Mouse (Mus musculus): ENCODE results near the gene Grid1.

The Grid1 gene

DNA sequence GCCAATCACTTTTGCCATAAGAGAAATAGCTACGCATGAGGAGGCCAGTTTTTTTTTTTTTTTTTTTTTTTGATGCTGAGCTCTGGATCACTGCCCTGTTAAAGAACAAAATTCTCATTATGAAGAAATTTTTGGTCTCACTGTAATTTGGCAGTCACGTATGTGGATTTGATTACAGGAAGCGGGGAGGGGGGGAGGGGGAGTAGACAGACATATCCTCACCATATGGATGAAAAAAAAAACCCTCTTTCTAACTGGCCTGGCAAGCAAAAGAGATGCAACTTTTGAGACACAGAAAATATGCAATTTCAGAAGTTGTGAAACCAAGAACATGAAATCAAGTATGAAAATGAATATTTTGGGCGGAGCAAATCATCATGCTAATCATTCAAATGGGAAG lies 573.7 kb downstream of the Grid1 start:
- DNase-seq (ENCODE audit: low read depth, low spot score) = no peak

DNA sequence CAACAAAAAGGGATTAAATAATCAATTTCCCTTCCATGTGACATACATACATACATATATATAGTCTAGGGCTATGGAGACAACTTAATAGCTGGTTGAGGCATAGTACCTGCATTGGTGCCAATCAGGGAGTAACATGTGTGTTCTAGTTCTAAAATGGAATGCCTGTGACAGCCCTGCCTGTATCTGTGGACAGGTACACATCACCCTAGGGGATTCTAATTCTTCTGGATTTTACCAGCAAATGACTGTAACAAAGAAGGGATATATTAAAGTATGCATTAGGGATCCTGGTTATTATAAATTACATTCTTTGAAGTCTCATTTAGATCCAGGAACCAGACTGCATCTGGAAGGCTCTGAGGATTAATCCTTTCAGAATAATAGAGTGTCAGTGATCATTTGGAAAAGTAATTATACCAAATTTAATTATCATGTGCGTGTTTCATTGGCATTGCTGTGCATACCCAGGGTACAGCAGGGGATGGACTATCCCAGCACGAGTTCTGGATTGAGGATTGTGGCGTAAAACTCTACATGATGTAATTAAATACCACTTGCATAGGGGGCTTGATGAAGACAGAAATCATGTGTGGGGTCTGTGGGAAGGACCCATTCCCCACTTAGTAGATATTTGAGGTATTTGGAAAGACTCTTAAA lies 584.5 kb downstream of the Grid1 start:
- no peak for DNase-seq (ENCODE audit: low read depth, low spot score)

DNA sequence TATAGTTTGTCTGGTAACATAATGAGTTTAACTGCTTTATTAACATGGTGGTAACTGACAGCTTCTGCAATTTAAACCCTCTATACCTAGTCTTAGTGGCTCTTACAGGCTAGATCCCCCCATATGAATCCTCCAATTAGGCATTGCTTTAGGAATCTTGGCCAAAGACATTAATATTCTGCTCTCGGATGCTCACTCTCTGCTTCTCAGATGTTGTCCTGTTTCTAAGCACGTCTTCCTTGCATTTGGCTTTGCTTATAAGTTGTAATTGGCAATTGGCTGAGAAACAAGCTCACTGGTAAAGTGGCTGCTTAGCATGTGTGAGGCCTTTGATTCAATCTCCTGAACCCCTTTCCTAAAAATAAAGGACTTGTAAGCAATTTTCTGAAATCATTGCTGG lies 610.4 kb downstream of the Grid1 start:
- DNase-seq (ENCODE audit: low read depth, low spot score) = no peak

DNA sequence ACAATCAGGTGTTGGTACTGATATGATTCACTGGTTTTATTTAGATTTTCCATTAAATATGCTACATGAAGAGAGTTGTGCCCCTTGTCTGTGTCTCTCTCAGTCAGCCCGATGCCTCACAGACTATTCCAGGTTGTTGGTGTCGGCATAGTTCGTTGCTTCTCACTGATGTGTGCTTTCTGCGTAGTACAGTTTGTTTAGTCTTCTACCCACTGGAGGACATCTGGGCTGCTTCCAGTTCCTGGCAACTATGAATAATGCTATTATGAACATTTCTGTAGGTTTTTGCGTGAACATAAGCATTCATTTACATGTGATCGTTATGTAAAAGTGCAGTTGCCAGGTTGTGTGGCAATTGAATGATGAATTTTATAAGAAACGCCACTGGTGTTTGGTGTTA lies 633.8 kb downstream of the Grid1 start:
- DNase-seq (ENCODE audit: low read depth, low spot score) = no peak

DNA sequence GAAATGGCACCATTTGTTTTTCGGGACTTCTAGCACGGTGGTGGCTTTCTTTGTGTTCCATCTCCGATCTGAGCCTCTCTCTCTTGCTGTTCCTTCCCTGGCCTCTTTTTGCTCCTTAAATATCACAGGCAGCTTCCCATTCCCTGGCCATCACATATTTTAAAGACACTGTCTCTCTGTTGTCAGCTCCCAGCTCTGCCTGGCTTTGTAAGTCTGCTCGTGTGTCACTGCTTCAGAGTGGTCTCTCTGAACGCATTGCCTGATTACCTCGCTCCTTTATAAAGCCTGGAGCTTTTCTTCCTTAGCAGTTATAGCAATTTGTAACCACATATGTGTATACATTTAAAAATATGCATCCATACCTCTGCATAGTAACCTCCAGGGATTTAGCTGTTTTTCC lies 648.3 kb downstream of the Grid1 start:
- DNase-seq (ENCODE audit: low read depth, low spot score) = no peak

DNA sequence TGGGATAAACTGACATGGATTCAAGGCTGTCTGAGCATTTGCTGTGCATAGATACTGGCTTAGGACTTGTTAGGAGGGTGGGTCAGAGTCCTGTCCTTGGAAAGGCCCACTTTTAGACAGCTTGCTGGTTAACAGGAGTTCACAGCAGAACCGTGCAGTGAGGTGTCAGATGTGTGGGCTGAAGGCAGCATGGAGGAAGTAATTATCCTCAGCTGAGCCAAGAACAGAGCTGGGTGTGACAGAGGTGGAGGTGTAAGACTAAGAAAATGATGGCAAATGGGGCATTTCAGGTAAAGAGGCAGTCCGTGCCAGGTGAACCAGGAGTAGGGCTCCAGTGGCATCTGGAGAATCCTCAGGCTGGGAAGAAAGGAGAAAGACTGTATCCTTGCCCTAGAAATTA lies 666.1 kb downstream of the Grid1 start:
- DNase-seq (ENCODE audit: low read depth, low spot score) = no peak

DNA sequence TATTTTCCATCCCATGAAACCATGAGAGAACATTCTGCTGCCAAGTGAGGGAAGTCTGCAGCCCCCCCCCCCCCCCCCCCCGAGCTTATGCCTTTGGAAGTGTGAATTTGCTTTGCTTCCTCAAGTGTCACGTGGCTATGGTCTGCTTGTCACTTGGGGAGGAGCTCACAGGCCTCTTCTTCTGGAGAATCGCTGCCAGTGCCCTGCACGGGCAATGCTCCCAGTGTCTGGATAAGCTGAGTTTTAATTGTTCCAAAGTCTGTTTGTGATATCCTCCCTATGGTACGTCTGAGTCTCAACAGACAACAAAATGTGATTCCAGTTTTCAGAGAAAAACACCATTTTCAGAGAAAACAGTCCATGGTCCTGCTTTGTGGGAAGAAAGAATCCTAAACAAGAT lies 682.4 kb downstream of the Grid1 start:
- DNase-seq (ENCODE audit: low read depth, low spot score) = no peak

DNA sequence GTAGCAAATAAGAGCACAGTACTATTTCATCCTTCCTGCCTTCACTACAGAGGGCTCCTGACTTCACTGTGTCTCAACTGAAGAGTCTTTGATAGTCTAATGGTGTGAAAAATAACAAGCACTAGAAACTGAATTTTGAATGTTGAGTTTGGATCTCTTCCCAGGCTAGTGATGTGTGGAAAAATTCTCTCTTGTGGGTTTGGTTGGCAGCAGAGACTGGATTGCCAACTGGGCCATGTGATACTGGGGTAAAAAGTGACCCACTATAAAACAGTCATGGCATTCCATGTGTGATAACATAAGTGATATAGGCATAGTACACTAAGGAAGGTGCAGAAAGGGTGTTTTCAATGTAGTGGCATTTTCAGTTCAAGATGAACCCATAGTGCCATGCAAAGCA lies 699.5 kb downstream of the Grid1 start:
- DNase-seq (ENCODE audit: low read depth, low spot score) = no peak

DNA sequence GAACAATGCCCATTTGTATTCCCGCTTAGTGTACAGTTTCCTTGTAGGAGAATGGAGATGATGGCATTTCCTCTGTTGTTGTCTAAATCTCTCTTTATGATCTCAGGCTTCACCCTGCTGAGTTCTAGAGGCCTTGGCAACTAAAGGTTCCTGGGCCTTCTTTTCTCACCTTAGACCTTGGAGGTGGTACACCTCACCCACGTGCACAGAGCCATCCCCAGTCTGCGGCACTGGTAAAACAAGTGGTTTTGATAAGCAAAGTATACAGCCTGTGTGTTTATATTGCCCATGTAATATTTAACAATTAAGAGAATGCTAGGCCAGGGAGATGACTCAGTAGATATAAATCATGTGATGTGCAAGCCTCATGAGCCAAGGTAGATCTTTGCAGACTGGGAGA lies 718.9 kb downstream of the Grid1 start:
- no peak for DNase-seq (ENCODE audit: low read depth, low spot score)

DNA sequence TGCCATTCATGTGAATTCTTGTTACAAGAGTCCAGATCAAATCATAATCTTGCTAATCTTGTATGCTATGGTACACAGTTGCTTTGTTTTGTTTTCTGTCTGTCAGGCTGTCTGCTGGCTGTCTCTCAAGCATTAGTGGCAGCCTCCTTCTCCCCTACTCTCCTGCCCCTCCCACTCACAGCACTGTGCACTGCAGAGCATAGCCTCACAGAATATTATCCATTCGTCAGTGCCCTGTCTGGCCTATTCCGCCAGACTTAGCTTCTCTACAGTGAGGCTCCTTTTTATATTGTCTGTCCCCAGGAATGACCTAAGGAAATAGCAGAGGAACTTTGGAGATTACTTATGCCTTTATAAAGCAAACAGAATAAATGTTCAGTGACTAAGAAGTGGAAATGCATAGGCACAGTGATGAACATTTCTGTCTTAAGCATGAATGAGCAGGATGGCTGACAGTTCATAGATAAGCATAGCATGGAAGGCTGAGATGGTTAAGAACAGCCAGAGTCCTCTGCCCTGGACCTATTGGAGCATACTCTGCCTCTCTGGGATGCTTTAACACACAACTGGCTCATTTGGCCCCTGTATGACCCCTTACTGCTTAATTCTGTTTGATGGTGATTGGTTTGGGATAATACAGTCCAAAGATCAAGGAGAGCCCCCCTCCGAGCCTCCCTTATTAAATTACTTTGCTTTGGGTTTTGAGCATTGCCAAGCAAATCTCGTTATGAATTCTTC lies 721.5 kb downstream of the Grid1 start:
- DNase-seq (ENCODE audit: low read depth, low spot score) = no peak

DNA sequence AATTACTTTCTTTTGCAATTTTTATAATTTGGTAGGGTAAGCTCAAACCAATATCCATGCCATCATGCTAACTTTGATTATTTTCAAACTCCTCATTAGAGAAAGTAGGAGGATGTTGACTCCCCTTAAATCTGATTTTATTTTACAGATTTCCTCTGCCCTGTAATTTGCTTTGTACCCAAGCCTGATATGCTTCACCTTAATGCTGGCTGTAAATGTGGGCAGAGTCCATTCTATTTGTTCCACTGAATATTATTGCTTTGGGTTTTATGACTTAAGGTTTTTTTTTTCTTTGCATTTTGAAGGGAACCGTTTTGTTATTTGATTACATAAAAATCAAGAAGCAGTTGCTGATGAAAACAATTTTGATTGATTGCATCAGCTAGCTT lies 722.1 kb downstream of the Grid1 start:
- no peak for DNase-seq (ENCODE audit: low read depth, low spot score)

DNA sequence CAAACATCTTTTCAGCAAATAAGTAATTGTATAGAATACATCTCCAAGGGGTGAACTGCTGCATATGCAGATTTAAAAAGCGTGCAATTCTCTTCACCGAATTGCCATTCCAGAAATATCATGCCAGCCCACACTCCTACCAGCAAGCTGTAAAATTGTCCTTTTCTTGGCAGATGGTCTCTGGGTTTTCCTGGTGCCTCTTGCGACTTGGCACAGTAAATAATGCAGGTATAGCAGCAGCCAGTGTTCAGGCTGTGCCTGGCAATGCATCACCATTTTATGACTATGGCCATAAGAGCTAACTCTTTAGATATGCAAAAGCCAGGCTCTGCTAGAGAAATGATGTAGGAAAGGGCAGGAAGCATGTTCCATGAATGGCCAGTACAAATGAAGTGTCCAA lies 734.4 kb downstream of the Grid1 start:
- DNase-seq (ENCODE audit: low read depth, low spot score) = no peak

DNA sequence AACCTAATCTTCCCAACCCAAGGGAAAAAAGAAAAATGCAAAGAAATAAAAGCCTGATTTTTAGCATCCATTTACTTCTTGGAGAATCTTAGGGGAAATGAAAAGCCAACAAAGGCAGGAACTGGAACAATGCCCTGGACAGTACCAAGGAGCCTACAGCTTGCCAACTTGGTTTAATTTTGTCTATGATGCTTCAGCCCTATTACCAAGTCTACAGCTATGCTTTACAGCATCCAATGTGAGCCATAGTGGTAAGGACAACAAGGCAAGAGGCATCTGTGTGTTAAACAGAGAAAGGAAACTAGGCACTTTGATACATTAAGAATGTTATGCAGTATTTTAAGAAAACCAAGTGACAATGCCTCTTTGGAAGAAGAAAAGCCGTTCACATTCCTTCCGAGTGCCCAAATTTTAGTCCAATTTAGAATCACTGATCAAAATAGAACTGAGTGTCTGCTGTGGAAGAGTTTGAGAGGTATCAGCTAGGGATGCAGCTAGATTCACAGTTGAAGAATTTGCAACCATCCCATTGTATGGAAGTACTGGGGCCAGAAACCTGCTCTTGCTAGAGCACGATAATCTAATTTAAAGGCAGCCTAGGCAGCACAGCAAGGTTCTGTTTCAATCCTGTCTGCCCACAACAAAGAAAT lies 741.5 kb downstream of the Grid1 start:
- DNase-seq (ENCODE audit: low read depth, low spot score) = no peak

DNA sequence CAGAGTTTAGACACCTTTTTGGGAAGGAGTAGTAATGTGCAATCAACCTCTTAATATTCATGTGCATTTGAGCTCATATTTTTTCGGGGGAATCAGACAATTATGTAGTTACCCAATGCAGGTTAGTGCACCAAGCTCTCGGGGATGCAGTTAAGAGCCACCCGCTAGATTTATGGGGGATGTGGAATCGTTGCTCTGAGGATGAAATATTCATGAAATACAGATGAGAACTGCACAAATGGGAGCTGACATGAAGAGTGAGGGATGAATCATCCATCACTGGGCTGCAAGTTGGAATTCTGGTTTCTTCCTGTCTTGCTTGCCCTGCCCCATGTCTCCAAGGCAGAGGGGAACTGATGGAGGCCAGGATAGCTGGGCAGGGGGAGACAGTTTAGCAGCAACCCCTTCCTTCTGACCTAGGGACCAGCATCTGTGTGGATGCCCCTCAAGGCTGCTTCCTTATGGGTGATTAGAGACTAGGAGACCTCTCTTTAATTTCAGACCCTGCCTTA lies 753.1 kb downstream of the Grid1 start:
- no peak for DNase-seq (ENCODE audit: low read depth, low spot score)

DNA sequence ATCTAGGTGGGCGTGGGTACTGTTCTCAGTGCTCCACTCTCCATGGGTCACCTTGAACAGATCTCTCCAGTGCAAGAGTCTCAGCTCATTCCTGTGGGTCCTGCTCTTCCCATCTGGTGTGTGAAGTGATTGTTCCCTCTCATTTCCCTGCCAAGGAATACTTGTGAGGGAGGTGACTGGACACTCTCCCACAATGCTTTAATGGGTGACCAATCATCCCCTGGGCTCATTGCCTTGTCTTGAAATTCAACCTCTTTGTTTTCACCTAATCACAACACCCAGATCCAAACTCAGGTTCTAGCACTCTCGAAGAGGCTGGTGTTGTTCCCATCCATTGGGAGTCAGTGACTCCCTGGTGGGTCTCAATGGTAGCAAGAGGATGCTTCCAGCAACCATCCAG lies 754.6 kb downstream of the Grid1 start:
- DNase-seq (ENCODE audit: low read depth, low spot score) = no peak

DNA sequence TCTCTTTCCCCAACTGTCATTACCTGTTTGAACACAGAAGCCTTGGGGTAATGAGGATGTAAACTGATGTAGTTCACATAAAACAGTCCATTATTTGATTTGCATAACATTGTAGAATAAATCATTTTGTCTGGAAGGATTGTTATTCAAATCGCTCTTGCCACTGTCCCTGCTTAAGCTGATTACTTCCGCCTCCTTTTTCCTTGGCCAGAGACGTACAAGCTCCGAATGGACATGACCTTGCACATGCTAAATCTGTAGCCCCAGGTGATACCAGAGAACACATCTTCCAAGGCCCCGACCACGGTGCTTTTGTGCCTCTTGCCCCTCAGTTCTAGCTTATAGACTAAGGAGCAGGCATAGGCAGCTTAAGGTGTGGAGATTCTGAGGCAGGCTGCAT lies 755.4 kb downstream of the Grid1 start:
- no peak for DNase-seq (ENCODE audit: low read depth, low spot score)

DNA sequence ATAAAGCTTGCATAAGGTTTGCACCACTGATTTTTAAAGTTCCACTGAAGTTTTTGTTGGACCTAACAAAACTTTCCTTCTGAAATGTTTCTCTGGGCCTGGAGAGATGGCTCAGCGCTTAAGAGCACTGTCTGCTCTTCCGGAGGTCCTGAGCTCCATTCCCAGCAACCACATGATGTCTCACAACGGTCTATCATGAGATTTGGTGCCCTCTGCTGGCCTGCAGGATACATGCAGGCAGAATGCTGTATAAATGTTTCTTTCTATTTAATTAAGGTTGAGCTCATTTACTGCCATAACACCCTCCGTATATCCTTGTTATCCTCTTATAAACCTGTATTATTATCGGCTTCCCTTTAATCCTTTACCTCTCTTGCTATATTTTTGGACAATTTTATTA lies 805.8 kb downstream of the Grid1 start:
- DNase-seq (ENCODE audit: low read depth, low spot score) = no peak
